Mouse (Mus musculus): Measurements from ENCODE around the gene Sucnr1.

Sucnr1 gene

DNA sequence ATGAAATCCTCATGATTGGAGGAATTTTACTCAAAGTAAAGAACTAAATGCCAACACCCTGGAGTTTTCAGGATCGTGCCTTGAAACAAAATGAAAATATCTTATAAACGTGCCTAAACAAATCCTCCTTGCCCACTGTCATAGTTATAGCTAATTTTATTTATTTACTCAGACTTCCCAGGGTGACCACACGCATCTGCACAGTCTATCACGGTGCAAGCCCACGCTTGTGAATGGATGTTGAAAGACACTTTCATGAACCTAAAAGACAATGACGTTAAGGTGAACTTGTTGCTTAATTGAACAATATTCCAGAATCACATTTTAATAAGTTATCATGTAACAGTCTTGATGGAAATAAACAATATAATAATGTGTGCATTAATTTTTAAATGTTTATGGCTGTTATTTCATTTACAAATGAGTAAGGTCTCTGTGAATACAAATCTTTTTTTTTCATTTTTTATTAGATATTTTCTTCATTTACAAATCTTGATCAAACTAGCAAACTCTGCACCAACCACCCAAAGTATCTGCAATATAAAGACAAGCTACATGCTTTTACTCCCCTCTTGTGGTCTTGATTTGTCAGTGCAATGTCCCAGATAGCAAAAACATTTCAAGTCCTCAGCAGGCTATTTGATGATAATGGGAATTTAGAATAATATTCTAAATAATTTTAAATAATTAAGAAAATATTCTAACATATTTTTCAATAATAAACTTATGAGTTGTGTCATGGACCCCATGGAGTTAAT lies 30.4 kb downstream of the Sucnr1 start:
- no peak for DNase-seq (ENCODE audit: low spot score)

DNA sequence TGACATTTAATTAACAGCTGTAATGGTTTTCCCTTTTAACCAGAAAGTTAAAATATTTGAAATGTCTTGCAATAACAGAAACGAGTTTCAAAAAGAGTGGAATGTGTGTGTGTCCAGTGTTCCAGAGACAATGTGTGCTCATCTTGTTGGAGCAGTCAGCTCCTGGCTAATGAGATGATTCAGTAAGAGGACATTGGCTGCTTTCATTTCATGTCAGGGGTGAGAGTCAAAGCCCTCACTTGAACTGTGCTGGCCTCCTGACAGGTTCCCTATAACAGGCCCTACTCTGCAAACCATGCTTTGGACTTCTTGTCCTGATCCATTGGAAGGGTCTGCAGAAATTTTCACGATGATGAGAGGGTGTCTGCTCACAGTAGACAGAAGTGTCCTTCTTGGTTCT lies 32.9 kb downstream of the Sucnr1 start:
- peak; percentile 46 for DNase-seq (ENCODE audit: low spot score)

DNA sequence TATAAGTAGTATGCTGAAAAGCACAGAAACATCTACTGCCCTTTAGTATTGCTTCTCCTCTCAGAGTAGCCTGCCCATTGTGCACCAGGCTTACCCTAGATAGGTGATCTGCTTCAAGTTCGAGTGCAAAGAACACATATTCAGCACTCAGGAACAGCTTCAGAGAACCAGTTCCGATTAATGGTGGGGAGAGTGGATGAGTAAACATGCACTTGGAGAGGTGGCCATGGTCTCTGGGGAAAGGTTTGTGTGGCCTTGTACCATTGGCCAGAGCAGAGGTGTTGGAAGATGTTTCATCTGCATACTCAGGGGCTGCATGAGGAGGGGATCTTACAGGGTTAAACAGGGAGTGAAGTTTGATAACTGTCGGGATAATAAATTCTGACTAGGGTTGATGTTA lies 39.8 kb downstream of the Sucnr1 start:
- no peak for DNase-seq (ENCODE audit: low spot score)

DNA sequence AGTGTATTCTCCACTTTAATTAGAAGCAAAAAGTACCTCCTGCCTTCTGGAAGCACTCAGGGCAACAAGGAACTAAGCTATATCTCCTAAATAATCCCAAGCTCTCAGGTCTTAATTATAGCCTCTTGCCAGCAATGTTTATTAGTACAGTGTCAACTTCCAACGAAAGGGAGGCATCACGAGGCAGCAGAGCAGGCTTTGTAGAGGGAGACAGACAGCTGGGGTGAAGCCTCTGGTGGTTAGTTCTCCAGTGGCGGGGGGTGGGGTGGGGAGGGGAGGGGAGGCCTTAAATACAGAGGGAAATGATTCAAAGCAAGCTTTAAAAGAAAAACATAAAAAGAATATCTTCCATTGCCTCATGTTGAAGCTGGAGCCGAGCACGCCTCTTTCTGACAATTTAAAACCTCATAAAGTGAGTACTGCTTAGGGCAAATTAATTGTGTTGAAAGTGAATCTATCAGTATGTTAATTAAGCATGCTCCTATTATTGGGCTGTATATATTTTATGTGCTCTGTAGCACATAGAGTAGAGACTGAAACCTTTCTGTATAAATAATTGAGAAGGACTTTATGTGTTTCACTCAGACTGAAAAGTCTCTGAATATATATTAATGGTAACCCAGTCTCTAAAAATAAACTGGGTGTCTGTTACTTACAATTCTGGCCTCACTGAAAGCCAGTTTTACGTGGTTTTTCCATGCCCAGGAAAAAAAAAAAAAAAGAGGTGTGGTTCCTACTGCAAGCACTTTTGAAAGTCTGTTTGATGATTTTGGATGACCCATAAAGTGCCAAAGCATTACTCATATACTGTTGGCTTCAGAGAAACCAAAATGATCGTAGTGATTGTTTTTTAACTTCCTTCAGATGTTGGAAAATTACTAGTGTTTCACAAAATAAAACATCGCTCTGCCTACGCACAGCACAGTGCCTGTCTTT lies 42.5 kb downstream of the Sucnr1 start:
- no peak for DNase-seq (ENCODE audit: low spot score)

DNA sequence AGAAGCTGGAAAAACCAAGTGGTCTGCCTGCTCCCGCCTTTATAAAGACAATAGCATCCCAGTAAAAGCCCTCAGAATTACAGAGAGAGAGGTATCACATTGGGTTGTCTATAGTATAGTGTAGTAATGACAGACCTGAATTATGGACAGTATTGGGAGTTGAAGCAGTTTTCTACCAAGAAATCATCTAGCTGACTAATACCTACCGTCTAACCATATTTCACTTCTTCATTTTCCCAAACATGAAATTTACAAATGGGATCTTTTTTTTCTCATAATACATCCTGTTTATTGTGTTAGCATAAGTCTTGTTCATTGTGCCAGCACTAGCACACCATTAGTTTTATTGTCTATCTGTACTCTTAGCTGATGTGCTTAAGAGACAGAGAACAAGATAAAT lies 44.9 kb downstream of the Sucnr1 start:
- no peak for DNase-seq (ENCODE audit: low spot score)

DNA sequence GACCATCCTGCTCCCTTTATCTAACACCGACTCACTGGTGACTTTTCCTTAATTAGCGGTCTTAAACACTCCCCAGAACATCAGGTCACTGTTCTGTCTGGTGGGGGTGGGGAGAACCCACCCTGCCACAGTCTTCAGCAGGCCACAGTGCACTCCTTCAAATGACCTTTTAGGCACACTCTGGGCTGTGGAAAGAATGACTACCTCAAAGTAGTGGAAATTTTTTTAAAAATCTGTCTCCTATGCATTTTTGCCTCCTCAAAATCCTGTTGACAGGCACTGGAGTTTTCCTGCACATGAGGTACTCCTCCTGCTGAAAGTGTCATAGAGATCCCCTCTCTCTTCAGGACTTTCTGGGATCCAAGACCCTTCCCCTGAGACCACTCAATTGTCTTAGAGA lies 46.6 kb downstream of the Sucnr1 start:
- no peak for DNase-seq (ENCODE audit: low spot score)

DNA sequence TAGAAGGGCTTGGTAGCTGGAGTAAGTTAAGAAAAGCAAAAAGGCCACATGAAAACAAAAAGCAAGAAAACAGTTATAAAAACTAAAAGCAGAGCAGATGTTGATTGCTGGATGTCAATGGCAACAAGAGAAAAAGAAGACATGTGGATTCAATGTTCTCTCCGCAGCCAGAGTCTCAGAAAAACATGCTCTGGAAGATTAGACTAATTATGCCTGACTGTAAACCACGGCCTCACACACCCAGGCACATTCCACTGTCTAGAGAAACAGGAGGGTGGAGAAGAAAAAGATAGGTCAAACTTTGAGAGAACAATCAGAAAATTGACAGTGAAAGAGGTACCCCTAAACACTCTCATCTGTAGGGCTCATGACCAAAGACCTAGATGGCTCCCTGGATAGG lies 54.1 kb downstream of the Sucnr1 start:
- DNase-seq (ENCODE audit: low spot score) = no peak

Data from testis, postnatal 10 days (tissue).